Mouse (Mus musculus) CH12.LX (cell line): Measurements from ENCODE around the gene B3galt4. TPM values are rescaled to one million over a fixed set of nuclear protein-coding genes. Genes with fewer than 3 reads are reported as not detected.

Experiments
- DNase-seq: peaks from one replicate; pipeline ENCODE4 v3.0.0-alpha.2; 2013; ENCODE audit errors: extremely low read depth
- H3K27ac ChIP-seq: 2 replicates; pipeline ENCODE4 v1.5.1; 2012; ENCODE audit warnings: low read depth, mild to moderate bottlenecking, control low read depth, moderate library complexity; ENCODE audit not compliant: insufficient read depth
- H3K27me3 ChIP-seq: replicated peaks from 2 replicates; pipeline ENCODE3; 2012; ENCODE audit warnings: inconsistent platforms
- H3K36me3 ChIP-seq, 2 experiments: replicated peaks in 1 of 2; 2 replicates each; pipeline versions ENCODE3 to v1.6.1; 2012; ENCODE audit warnings: inconsistent platforms in 1 of 2, low read length in 1 of 2, mild to moderate bottlenecking in 1 of 2, mixed read lengths in 1 of 2, moderate library complexity in 1 of 2; ENCODE audit not compliant: control insufficient read depth in 1 of 2, insufficient read depth in 1 of 2
- H3K4me1 ChIP-seq, 2 experiments: 2 replicates each; pipeline ENCODE4 v1.6.1; 2012; ENCODE audit warnings: inconsistent platforms in 1 of 2, moderate library complexity in 1 of 2; ENCODE audit not compliant: insufficient read depth in 2 of 2, control insufficient read depth in 1 of 2
- H3K4me2 ChIP-seq: 2 replicates; pipeline ENCODE4 v1.6.1; 2012; ENCODE audit warnings: low read depth, mild to moderate bottlenecking, control low read depth; ENCODE audit not compliant: poor library complexity, insufficient read depth, severe bottlenecking
- H3K4me3 ChIP-seq, 3 experiments: fragments of 150-350 bp in 1 of 3; sonication (generic) in 1 of 3; replicated peaks in 1 of 3; 2 replicates each; pipeline versions ENCODE3 to v1.5.1; 2011 to 2012; ENCODE audit warnings: low read depth in 2 of 3, low read length in 2 of 3, mild to moderate bottlenecking in 2 of 3, moderate library complexity in 2 of 3, control low read depth in 1 of 3, improper control_type of control experiment in 1 of 3, inconsistent platforms in 1 of 3, mixed read lengths in 1 of 3; ENCODE audit not compliant: poor library complexity in 1 of 3
- H3K79me2 ChIP-seq: replicated peaks from 2 replicates; pipeline ENCODE4 v1.6.1; 2012; ENCODE audit warnings: mild to moderate bottlenecking, moderate library complexity; ENCODE audit not compliant: control insufficient read depth, poor library complexity, insufficient read depth, severe bottlenecking; ENCODE audit errors: extremely low read depth
- H3K9ac ChIP-seq: 2 replicates; pipeline ENCODE4 v1.6.1; 2012; ENCODE audit warnings: low read depth, mild to moderate bottlenecking, control low read depth, moderate library complexity; ENCODE audit not compliant: insufficient read depth
- H3K9me3 ChIP-seq: replicated peaks from 2 replicates; pipeline ENCODE3; 2012; ENCODE audit warnings: low read length, inconsistent platforms, mixed read lengths
- CHD1 ChIP-seq: IDR thresholded peaks from 2 replicates; pipeline ENCODE4 v1.6.1; 2012; ENCODE audit warnings: low read depth, low read length, improper control_type of control experiment, inconsistent platforms
- GABPA ChIP-seq: IDR thresholded peaks from 2 replicates; pipeline ENCODE4 v1.6.1; 2012; ENCODE audit warnings: low read depth, low read length, improper control_type of control experiment, inconsistent platforms; ENCODE audit not compliant: insufficient replicate concordance
- HCFC1 ChIP-seq: IDR thresholded peaks from 2 replicates; pipeline ENCODE4 v1.6.1; 2012; ENCODE audit warnings: low read depth, mild to moderate bottlenecking, inconsistent platforms, low read length, improper control_type of control experiment
- IRF4 ChIP-seq: IDR thresholded peaks from 2 replicates; pipeline ENCODE4 v1.6.1; 2014; ENCODE audit warnings: low read depth, mild to moderate bottlenecking, inconsistent platforms, low read length, improper control_type of control experiment
- JUN ChIP-seq: IDR thresholded peaks from 2 replicates; pipeline ENCODE4 v1.6.1; 2011; ENCODE audit warnings: low read depth, mild to moderate bottlenecking, low read length, improper control_type of control experiment, moderate library complexity; ENCODE audit not compliant: insufficient read depth
- KAT2A ChIP-seq: IDR thresholded peaks from 2 replicates; pipeline ENCODE4 v1.6.1; 2012; ENCODE audit warnings: low read length, improper control_type of control experiment, inconsistent platforms; ENCODE audit not compliant: insufficient replicate concordance
- MXI1 ChIP-seq: IDR thresholded peaks from 2 replicates; pipeline ENCODE4 v1.6.1; 2011; ENCODE audit warnings: mild to moderate bottlenecking, low read depth, low read length, improper control_type of control experiment
- MYC ChIP-seq: IDR thresholded peaks from 2 replicates; pipeline ENCODE4 v1.6.1; 2011; ENCODE audit warnings: low read depth, mild to moderate bottlenecking, improper control_type of control experiment, low read length
- NRF1 ChIP-seq: IDR thresholded peaks from 2 replicates; pipeline ENCODE4 v1.6.1; 2014; ENCODE audit warnings: low read depth, mild to moderate bottlenecking, inconsistent platforms, low read length, improper control_type of control experiment, moderate library complexity
- RCOR1 ChIP-seq: conservative IDR thresholded peaks from 2 replicates; pipeline ENCODE4 v1.6.1; 2012; ENCODE audit warnings: low read depth, mild to moderate bottlenecking, inconsistent platforms, low read length, improper control_type of control experiment
- SIN3A ChIP-seq: IDR thresholded peaks from 2 replicates; pipeline ENCODE4 v1.6.1; 2012; ENCODE audit warnings: low read length, improper control_type of control experiment, inconsistent platforms
- TBP ChIP-seq: conservative IDR thresholded peaks from 2 replicates; pipeline ENCODE4 v1.6.1; 2011; ENCODE audit warnings: low read depth, low read length, improper control_type of control experiment
- UBTF ChIP-seq: IDR thresholded peaks from 2 replicates; pipeline ENCODE4 v1.6.1; 2012; ENCODE audit warnings: low read depth, mild to moderate bottlenecking, inconsistent platforms, low read length, improper control_type of control experiment, moderate library complexity
- ZMIZ1 ChIP-seq: IDR thresholded peaks from 2 replicates; pipeline ENCODE4 v1.6.1; 2012; ENCODE audit warnings: low read depth, mild to moderate bottlenecking, inconsistent platforms, low read length, improper control_type of control experiment
- dilution Hi-C: fragments of 300-500 bp; cut with MboI; formaldehyde crosslinking; loops from 2 replicates; pipeline ENCODE4 v1.14.3; 2020; ENCODE audit warnings: low sequenced_read_pairs; ENCODE audit not compliant: extremely low pct_unique_long_range_greater_than_20kb, extremely low pct_ligation_motif_present
- in situ Hi-C: fragments of 300-500 bp; cut with MboI; formaldehyde crosslinking; loops from 3 replicates; pipeline ENCODE4 v1.14.3; 2019; ENCODE audit warnings: low sequenced_read_pairs, low pct_ligation_motif_present, low pct_unique_long_range_greater_than_20kb, mixed read lengths
- polyA plus RNA-seq: library from polyadenylated mRNA; unstranded; fragments of >175 nt; gene quantifications from 2 replicates; pipeline ENCODE4 v1.2.1, GENCODE M21; 2012; ENCODE audit warnings: low read depth; ENCODE audit not compliant: insufficient read length
- total RNA-seq, 2 experiments: library from RNA; depleted of rRNA; stranded (reverse); fragments of 300-350 nt in 1 of 2; fragments of >200 nt in 1 of 2; gene quantifications; 2 replicates each; pipeline ENCODE4 v1.2.3; 2012 to 2014

B3galt4 gene
- total and polyA plus RNA-seq, 3 experiments, result 3.7 to 6.2 (median 5.2) TPM

DNA sequence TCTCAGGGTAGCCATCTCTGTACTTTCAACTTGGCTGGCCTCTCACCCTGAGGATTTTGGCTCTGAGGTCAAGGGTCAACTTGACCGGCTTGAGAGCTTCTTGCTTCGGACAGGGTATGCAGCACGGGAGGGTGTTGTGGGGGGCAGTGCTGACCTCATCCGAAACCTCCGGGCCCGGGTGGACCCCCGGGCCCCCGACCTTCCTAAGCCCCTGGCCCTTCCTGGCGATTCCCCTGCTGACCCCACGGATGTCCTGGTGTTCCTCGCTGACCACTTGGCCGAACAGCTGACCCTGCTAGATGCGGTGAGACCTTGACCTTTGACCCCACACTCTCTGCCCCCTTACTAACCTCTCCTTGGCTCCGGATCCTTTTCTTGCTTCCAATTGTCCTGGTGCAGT, 18.8 kb downstream of the B3galt4 start:
- DNase-seq, result no peak
- H3K36me3 ChIP-seq, result peaks cover 36 to 70% of the 10 kb centered on the region in 2 experiments
- H3K79me2 ChIP-seq, result 0 out of 2 replicates have a peak, but pooled peaks cover 2% of the 10 kb centered on the region
- no peak for TF ChIP-seq TBP
- TF ChIP-seq IRF4, result no peak
- TF ChIP-seq HCFC1, result no peak
- no peak for TF ChIP-seq MXI1
- no peaks in the 10 kb centered on the region for H3K27me3 ChIP-seq
- H3K9me3 ChIP-seq, result no peaks in the 10 kb centered on the region
- peaks cover 4 to 27% of the 10 kb centered on the region in 2 experiments for H3K4me1 ChIP-seq
- H3K27ac ChIP-seq, result no peak overlapping the region
- in situ Hi-C loops, result no loop called here
- no peak overlapping the region for H3K4me3 ChIP-seq
- dilution Hi-C loops, result no loop called here
- no peak overlapping the region for H3K4me2 ChIP-seq
- H3K9ac ChIP-seq, result no peak overlapping the region

DNA sequence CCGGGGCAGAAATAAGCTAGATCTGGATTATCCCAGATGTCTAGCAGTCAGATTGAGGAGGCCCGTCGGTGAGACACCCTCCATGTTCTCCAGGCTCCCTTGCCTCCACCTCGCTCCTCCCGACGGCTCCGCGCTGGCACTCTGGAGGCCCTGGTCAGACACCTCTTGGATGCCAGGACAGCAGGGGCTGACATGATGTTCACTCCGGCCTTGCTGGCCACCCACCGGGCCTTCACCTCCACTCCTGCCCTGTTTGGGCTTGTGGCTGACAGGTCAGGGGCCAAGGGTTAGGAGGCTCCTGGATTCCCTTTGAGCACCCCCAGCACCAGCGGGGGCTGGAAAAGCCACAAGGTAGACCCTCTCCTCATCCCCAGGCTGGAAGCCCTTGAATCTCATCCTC, 19.3 kb downstream of the B3galt4 start:
- H3K27ac ChIP-seq, result no peak overlapping the region
- H3K36me3 ChIP-seq, result peaks cover 36 to 70% of the 10 kb centered on the region in 2 experiments
- H3K79me2 ChIP-seq, result 0 out of 2 replicates have a peak, but pooled peaks cover 2% of the 10 kb centered on the region
- H3K4me1 ChIP-seq, result peaks cover 4 to 27% of the 10 kb centered on the region in 2 experiments
- no peaks in the 10 kb centered on the region for H3K9me3 ChIP-seq
- no peak overlapping the region for H3K4me3 ChIP-seq
- dilution Hi-C loops, result no loop called here
- TF ChIP-seq CHD1, result no peak
- TF ChIP-seq SIN3A, result no peak
- TF ChIP-seq ZMIZ1, result no peak
- no peak for TF ChIP-seq JUN
- no peak for TF ChIP-seq KAT2A
- no peak for TF ChIP-seq UBTF
- TF ChIP-seq NRF1, result no peak
- no peak for TF ChIP-seq RCOR1
- TF ChIP-seq TBP, result no peak
- TF ChIP-seq GABPA, result no peak
- no peak for TF ChIP-seq MYC
- in situ Hi-C loops, result no loop called here
- no peak overlapping the region for H3K4me2 ChIP-seq
- no peaks in the 10 kb centered on the region for H3K27me3 ChIP-seq
- DNase-seq, result no peak
- H3K9ac ChIP-seq, result no peak overlapping the region
